Mouse (Mus musculus) mouse trophoblast stem cell (cell line): Measurements from ENCODE around the gene Otor.

Experiments
- in situ Hi-C, 2 experiments: fragments of 300-500 bp; cut with MseI, MboI; formaldehyde crosslinking; loops; 2 replicates in 1 of 2; 3 replicates in 1 of 2; pipeline ENCODE4 v1.15.1; 2025

Otor gene

GRCm38 (mm10) chr2:143118221-143118620 is 39.9 kb downstream of the Otor start:
- in situ Hi-C loops = loop anchor here (25.0 kb wide), 1 partner anchor 669 kb away; no protein-coding TSS in a partner anchor

- in situ Hi-C loops = no loop called here
Observed at GRCm38 (mm10) chr2:143131098-143131646, 52.9 kb downstream of the Otor start.
